Mouse (Mus musculus): ENCODE measurements at regions not wholly inside any gene's neighbourhood (a gene's known extent, or its start where the extent isn't known, plus 50 kb on each side); places are given as distances from the start of the nearest gene placed in this dataset.

DNA sequence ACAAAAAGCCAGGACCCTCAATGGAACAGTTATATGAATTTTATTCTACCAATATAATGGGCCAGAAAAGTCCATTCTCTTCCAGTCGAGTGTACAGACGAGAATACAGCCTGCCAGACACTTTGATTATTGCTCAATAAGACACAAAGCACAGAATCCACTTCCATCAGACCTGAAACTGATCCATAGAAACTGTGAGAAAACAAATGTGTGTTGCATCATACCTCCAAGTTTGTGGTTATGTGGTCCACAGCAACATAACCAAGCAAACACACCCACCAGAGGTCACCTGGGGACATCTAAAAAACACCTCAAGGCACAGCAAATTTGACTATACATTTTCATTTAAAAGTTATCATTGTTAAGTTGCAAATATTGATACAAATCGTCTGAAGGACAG lies 183.2 kb downstream of the 4933412E24Rik start:
- no peak for DNase-seq

DNA sequence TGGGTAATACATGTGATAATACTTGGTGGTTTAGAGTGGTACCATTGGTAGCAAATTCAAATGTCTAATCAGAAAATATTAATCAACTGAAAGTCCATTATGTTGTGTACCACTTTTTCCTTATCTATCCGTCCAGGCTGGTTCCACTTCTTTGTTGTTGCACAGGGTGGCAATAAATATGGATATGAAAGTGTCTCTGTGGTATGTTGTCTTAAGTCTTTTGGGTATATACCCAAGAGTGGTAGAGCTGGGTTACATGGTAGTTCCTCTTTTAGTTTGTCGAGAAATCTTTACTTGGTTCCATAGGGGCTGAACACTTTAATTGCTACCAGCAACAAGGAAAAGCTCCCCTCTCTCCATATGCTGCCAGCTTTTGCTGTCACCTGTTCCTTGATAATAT lies 184.9 kb downstream of the 4933412E24Rik start:
- DNase-seq, result no peak

DNA sequence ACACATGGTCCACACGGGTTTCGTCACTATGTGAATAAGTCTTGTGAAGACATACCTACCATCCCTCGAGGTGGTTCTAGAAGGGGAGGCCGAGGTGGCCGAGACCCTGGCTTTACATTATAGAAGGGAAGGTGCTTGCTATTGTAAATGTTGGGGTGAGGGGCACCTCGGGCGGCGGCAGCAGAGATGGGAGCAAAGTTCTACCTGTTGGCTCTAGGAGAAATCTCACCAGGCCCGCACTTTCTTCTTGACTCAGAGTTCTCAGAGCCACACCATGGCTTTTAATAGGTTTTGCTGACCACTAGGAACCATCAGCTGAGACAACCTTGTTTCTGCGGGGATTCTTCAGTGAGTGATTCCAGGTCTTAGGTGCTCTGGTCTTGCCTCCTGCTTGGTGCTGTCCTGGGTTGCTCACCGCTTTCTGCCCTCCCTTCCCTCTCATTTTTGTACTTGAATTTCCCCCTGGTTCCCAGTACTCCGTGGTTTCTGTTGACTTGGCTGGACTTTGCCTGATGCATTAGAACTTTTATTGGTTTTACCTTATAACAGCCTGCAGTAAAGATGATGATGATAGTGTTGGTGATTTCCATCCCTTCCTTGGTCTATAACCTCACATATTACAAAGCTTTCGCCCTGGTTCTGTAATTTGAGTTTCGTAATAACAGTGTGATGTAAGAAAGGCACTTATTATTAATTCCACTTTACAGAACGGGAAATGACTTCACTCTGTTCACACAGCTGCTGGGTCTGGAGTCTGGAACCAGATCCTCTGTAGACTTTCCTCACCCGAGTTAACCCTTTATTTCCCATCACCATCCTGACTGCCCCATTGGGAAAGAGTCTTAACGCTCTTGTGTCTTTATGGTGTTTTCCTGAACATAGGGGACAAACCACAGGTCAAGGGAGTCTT lies 185.6 kb downstream of the 4933412E24Rik start:
- no peak for DNase-seq

DNA sequence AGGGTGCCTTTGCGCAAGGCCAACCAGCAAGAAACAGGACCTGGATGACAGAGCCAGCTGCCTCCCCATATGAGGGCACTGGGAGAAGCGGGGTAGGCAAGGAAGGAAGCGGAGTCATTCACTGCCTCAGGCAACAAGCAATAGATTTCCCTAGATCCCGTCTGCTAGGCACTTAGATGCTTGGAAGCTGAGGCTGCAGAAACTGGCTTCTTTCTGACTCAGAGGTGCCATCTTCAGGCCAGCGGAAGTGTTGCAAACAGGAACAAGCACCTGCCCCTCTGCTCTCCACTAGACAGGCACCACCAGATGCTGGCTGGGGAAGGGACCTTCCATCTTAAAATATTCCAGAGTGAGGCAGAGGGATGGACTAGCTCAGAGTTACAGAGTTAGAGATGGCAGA lies 188.0 kb downstream of the 4933412E24Rik start:
- DNase-seq, result peak; percentile 67

DNA sequence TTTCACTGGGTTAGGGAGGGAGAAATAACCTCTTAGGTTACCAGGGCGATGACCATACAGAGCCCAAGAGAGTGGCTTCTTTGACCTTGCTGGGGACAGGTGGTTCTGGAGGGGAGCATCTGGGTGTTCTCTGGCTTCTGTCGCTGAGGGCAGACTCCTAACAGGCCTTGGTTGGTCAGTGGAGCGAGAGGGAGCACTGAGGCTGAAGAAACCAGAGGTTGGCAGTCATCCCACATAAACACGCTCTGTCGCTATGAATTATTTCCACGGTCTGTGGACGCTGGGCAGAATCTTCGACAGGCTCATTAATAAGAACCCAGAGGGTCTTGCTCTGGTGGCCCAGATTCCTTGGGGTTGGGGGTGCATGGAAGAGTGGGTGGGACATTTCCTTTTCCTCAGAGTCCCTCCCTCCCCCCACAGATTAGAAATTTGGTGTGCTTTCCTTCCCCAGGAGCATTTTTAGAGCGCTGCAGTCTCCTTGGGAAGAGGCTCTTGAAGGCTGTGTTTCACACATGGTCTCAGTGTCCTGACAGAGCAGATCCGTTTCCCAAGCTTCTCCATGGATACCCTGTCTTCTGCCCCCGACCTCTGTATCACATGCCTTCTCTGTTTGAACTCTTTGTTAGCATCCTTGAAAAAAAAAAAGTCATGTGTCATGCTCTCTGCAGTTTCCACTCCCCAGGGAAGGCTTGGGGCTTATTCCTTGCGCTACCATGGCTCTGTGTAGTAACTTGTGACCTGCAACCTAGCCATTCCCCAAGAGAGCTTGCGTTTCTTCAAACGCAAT lies 190.1 kb downstream of the 4933412E24Rik start:
- peak; percentile 54 for DNase-seq

DNA sequence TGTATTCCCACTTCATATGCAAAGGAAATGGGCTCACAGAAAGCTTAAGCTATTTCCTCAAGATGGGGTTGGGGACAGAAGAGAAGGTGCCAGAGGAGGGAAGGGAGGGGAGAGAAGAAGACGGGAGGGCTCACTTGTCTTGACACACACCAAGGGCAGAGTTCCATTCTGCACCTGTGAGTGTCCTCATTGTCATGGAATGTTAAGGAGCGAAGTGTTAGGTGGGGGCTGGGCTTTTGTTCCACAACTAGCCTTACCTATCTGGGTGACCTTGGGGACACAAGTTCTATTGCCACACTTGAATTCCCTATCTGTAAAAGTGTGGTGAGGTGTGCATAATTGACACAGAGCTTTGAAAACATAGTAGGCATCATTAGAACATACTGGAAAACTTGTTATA lies 192.5 kb downstream of the 4933412E24Rik start:
- no peak for DNase-seq

DNA sequence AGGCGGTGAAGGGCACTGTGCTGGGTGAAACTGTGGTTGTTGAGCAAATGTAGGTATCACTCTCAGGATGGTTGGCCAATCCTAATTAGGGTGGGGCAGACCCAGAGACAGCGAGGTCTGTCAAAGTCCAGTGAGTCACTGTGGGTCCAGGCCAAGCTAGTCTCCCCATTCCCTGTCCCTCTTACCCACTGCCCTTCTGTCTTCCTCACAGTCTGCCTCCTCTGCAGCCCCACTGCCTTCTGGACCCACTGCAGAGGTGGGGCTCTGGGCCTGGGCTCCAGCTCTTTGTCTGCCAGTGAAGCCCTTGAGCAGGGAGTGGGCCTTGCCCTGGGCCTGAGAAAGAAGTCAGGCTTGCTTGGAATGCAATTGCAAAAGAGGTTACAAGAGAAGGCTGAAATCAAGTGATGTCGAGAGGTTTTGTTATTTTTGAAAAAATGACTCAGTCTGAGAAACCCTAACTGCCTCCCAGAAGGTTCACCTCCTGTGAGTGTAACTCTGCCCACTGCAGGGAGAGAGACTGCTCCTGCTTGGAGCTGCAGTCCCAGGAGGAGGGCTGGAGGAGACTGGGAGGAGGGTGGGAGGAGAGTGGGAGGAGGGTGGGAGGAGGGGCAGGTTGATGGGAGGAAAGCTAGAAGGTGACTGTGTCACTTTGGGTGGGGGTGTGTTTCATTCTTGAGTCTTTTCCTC lies 193.3 kb downstream of the 4933412E24Rik start:
- DNase-seq, result no peak

DNA sequence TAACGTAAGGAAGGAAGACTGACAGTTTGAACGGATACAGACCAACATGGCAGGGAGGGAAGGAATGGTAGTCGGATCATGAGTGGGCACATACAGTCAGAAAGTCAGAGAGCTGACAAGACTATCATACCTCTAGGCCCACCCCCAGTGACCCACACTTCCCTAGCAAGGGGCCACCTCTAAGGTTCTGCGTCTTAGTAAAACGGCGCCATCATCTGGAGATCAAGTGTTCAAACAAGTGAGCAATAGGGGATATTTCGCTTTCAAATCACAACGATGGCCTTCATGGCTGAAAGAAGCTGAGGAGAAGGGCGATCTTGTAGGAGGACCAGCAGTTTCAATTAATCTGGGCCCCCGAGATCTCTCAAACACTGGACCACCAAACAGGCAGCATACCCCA lies 196.1 kb downstream of the 4933412E24Rik start:
- DNase-seq, result no peak

DNA sequence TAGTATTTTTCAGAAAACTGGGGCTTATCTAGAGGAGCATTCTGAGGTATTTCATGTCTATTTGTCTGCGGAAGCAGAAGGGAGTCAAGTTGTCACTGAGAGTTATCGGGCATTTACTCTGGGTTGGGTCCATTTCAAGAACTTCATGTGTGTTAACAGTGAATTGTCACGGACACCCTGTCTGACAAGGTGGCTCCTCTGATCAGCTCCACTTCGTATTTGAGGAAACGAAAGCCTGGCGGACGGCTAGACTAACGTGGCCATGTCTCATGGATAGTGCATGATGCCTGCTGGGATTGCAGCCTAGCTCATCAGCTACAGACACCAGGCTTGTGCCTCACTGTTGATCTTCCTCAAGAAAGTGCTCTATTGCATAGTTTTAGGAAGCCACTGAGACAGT lies 200.4 kb downstream of the 4933412E24Rik start:
- no peak for DNase-seq

DNA sequence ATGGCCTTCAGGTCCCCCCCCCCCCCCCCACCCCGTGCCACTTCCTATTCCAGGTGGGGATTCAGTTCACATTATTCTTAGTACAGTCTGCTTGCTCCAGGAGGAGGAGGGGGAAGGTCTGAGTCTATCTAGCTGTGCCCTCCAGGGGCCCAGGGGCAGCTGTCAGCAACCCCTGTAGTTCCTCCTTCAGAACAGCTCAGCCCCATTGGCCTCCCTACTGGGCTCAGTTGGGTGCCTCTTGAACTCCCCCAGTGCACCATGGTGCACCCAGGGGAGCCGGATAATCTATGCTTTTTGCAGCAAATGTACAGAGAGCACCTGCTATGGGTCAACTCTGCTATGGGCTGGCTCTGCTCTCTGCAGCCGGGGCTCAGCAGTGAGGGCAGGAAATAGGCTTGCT lies 204.8 kb downstream of the 4933412E24Rik start:
- DNase-seq, result no peak

DNA sequence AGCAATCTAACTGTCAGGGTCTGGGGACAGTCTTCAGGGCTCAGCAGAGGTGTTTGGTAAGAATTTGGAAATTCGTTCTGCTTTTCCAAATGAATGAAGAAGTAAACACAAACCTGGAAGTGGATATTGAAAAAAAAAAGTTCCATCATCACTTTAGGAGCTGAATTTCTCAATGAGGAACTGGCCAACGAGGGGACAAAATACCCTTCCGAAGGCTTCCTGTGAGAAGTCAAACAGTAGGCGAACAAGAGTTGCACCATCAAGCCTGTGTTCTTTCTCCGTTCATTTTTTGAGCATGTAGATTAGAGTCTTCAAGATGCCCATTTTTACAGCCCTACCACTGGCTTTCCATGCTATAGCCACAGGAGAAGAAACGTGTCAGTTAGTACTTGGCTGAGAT lies 207.1 kb downstream of the 4933412E24Rik start:
- DNase-seq, result no peak

DNA sequence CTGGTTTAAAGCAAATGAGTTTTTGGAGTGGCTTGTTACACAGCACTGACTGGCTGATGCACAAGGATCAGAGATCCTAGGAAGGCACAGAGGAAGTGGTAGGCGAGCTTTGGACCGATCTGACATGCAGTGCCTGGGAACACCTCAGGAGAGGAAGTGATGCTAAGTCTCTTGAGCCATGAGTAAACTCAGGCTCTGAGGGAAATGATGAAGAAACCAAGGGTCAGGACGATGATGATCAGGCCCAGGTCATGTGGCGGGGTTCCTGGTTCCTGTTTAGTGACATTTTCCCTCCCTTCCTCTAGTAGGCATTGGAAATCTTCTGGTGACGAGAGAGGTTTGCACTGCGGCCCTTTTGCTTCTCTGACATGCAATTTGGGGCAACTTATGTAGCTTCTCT lies 208.7 kb downstream of the 4933412E24Rik start:
- no peak for DNase-seq

DNA sequence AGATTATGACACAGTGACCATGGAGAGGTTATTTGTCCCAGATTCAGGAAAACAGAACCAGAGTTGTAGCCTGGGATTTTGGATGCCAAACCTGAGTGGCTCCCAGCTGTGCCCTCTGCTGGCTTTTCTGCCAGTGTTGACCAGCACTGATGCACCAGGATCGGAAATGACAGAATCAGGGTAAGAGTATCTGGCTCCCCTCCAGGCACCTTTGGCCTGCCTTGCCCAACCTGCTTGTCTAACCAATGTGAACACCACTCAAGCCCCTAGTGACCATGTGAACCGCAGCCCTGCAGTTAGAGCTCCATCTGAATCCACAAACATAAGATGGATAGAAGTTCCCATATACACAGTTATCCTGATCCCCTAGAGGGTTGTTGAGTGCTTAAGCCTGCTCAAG lies 210.6 kb downstream of the 4933412E24Rik start:
- no peak for DNase-seq

DNA sequence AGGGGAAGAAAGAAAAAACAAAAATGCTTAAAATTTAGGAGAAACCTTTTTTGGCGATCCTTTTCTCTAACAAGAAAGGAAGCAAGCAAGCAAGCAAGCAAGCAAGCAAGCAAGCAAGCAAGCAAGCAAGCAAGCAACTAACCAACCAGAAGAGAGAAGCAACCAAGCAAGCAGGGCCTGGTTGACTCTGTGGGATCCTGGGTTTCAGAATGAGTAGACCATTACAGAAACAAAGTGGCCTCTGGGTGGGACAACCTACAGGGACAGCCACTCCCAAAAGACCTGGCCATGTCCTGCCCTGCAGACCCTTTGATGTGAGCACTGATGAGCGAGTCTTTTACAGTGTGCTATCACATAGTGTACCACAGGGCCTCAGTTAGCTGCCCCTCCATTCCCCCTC lies 211.6 kb downstream of the 4933412E24Rik start:
- DNase-seq, result no peak

DNA sequence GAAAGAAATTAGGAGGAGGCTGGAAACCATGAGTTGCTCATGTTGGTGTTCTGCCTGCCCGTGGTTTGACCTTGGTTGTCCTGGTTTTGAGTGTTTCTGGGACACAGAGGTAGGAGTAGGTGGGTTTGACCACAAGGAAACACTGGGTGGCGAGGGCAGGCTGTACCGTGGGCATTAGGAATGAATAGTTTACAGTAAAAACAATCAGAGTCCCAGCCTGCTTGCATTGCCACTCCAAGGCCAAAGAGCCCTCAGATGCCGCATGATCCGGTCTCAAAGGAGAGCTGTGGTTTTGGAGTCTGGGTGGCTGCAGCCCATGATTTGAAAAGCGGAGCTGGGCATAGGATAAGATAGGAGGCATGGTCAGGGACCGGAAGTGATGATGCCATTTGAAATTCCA lies 212.0 kb downstream of the 4933412E24Rik start:
- DNase-seq, result no peak

DNA sequence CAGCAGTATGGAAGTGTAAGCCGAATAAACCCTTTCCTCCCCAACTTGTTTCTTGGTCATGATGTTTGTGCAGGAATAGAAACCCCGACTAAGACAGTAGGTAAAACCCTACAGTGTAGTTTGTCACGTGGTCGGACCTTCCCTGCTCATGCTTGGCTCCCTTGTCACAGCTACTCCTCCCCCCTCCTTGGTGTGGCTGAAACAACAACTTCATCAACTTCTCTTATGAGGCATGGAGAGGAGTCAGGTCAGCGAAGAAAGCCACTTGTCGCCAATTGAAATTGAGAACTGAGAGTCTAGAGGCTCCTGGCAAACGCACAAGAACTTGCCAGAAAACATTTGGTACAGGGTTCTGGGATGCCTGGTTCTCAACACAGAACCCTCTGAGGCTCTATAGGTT lies 214.1 kb downstream of the 4933412E24Rik start:
- no peak for DNase-seq

DNA sequence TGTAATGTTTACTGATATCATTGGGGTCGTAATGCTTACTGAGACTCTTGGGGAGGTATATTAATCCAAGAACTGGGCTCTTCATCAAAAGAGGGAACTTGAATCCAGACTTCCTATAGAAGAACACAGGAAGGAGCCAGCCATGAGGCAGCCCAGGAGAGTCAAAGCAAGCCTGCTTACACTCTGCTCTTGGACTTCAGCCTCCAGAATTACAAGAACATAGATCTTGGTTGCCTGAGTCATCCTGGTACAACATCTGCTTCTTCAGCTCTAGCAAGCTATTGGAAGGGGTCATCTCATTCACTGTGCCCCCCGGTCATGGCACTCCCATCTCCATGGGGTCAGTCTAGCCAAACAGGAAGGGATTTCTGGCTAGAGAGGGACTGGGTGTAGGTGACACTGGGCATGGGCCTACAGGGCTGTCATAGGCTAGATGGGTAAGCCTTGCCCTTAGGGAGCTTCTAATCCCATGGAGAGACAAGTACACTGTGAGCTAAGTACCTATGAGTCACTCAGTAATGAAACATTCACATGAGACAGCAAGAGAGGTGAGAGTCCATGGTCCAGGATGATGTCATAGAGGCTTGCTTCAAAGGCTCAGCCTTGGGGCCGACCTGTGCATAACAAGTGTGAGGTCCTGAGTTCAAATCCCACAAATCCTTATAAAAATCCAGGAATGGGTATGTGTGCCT lies 217.1 kb downstream of the 4933412E24Rik start:
- no peak for DNase-seq

DNA sequence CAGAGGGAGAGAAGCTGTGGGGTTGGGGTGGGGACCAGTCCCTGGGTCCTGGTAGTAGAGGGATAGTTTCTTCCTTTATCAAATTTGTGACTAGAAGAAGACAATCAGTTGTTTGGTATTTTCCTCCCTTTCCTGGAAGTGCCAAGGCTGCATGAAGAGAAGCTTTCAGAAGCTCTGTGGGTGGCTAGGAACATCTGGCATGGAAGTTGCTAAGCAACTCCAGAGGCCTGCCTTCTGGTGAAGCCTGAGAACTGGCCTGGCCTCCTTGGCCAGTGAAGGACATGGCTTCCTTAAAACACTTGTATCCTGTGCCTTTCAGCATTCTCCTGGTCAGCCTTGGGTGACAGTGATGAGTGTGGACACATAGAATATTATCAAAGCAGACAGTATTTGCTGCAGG lies 217.9 kb downstream of the 4933412E24Rik start:
- DNase-seq, result no peak

DNA sequence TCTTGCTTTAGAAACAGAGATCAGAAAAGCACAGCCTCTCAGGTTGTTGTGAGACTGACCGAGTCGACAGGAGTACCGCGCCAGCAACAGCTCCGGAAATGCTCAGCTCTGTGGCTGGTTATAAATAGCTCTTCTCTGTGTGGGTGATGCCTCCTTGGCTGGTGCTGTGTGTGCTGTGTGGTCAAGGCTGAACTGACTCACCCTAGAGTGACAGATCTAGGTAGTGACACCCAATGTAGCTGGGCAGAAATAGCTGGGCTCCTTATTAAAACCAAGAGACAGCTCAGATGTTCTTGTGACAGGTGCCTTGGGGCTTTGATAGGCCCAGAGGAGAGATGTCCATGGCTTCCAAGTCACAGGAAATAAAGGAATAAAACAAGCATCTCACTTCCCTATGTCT lies 220.7 kb downstream of the 4933412E24Rik start:
- peak; percentile 49 for DNase-seq

DNA sequence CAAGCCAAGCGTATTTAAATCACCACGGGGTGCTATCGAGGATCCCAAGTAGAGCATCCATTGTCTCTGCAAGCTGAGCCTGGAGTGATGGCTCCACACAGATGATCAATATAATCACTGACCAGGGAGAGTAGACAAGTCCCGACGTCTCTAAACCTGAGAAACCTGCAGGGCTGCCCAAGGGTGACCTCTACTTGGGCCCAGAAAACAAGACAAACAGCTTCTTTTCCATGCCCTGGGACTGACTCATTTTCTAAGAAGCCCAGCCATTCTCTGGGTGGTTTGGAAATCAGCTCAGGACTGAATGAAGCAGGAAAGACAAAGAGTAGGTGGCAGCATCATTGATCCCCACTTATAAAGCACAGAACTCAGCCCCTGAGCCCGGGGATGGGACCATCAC lies 221.5 kb downstream of the 4933412E24Rik start:
- no peak for DNase-seq

DNA sequence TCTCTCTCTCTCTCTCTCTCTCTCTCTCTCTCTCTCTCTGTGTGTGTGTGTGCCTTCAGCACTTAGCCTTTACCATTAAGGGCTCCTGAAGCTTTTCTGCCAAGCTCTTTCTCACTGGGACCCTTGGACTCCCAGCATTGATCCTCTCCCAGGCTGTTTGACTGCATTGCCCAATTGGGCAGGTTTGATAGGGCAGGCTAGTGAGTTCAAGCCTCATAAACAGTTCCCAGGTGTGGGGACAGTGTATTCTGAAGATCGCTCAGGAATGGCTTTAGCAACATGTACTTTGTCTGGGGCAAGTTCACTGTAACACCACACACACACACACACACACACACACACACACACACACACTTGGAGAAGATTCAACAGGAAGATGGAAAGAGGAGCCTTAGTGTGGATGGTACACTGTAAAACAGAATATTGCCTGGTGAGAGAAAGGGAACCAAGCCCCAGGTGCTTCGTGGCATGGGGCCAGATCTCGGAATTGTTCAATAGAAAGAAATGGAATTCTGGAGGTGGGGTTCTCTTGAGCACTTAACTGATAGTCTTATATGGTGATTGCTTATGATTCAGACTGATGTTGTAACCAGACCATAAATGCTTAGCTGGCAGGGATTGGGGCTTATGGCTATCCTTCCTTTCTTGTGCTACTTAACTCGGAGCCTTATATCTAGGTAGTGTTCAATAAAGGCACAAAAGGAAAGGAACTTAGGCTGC lies 229.5 kb downstream of the 4933412E24Rik start:
- no peak for DNase-seq

DNA sequence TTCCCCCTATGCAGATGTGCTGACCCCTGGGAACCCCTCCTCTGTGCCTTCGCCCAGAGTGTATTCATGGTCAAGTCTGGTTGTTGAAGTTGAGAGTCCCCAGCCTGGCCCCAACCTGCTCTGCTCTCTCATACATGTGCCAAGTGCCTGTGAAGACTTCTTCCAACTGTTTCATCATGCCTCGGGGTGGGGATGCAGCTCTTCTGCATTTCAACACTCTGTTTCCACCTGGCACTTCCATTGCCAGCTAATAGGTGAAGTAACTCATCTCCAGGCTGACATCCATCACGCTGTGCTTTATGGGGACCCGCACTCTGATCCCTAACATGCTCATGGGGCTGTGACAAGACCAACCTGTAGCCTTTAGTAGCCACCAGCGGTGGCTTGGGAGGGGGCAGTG lies 230.4 kb downstream of the 4933412E24Rik start:
- no peak for DNase-seq

All from cerebellum, adult 11-12 months (tissue).